In genomic region chr11:21974005-21974531, GRCm38 (mm10) we compare ENCODE assay signal across 1 mouse cellular context.
TF ChIP-seq lines count a peak whose summit lies in the region.

No protein-coding gene starts in this region.

TF ChIP-seq in MEL, 35 proteins besides CTCF, POLR2A, EP300 and RAD21 (continued from another document):
- TF ChIP-seq ZMIZ1 (IDR thresholded peaks at IDR 0.05; ENCODE audit: low read depth, low read length) = no peak
TF ChIP-seq in MEL: peak in this region for 0.
